Mouse (Mus musculus): ENCODE results near the gene Tnrc6a. TPM values are rescaled to one million over a fixed set of nuclear protein-coding genes. Genes with fewer than 3 reads are reported as not detected.

Tnrc6a gene
- polyA plus RNA-seq, 1 experiment from 2014 or later: 44.3 TPM

GRCm38 (mm10) chr7:123194696-123195095 lies 71.0 kb downstream of the Tnrc6a start:
- H3K4me2 ChIP-seq (ENCODE audit: low read depth, low read length): no peak overlapping the region
- H3K27ac ChIP-seq (replicated peaks; ENCODE audit: low read depth, low read length): no peak overlapping the region
- DNase-seq (ENCODE audit: low spot score): no peak
- no peak overlapping the region for H3K9ac ChIP-seq (replicated peaks; ENCODE audit: low read length)
- no peaks in the 10 kb centered on the region for H3K4me1 ChIP-seq (ENCODE audit: control insufficient read depth, insufficient read depth, low read length)
- peaks cover 16% of the 10 kb centered on the region for H3K36me3 ChIP-seq (replicated peaks; ENCODE audit: control insufficient read depth, insufficient read depth, low read depth, low read length)
- no peak for ATAC-seq (replicated peaks; ENCODE audit: insufficient number of reproducible peaks, low FRiP score, low TSS enrichment, low read depth)
- no peaks in the 10 kb centered on the region for H3K9me3 ChIP-seq (replicated peaks; ENCODE audit: control insufficient read depth, low read length)
- no peak overlapping the region for H3K4me3 ChIP-seq (ENCODE audit: low read depth, low read length)
- H3K27me3 ChIP-seq (ENCODE audit: control insufficient read depth, insufficient read depth, low read length): no peaks in the 10 kb centered on the region
- WGBS: 91% methylated on average over 8 of the region's 8 CpGs

GRCm38 (mm10) chr7:123196432-123196831 lies 72.7 kb downstream of the Tnrc6a start:
- Histone ChIP-seq H3K27me3 (ENCODE audit: control insufficient read depth, insufficient read depth, low read length) (no peaks in the 10 kb centered on the region), H3K4me2 (ENCODE audit: low read depth, low read length) (no peak overlapping the region), H3K9ac (replicated peaks; ENCODE audit: low read length) (no peak overlapping the region), H3K4me1 (ENCODE audit: control insufficient read depth, insufficient read depth, low read length) (no peaks in the 10 kb centered on the region), H3K27ac (replicated peaks; ENCODE audit: low read depth, low read length) (no peak overlapping the region), H3K9me3 (replicated peaks; ENCODE audit: control insufficient read depth, low read length) (no peaks in the 10 kb centered on the region), H3K4me3 (ENCODE audit: low read depth, low read length) (no peak overlapping the region), H3K36me3 (replicated peaks; ENCODE audit: control insufficient read depth, insufficient read depth, low read depth, low read length) (peaks cover 14% of the 10 kb centered on the region)
- ATAC-seq (replicated peaks; ENCODE audit: insufficient number of reproducible peaks, low FRiP score, low TSS enrichment, low read depth): no peak
- WGBS: 89% methylated on average over 5 of the region's 5 CpGs
- DNase-seq (ENCODE audit: low spot score): no peak

GRCm38 (mm10) chr7:123198695-123199094 lies 75.0 kb downstream of the Tnrc6a start:
- H3K4me2 ChIP-seq (ENCODE audit: low read depth, low read length): no peak overlapping the region
- H3K36me3 ChIP-seq (replicated peaks; ENCODE audit: control insufficient read depth, insufficient read depth, low read depth, low read length): peaks cover 4% of the 10 kb centered on the region; the same call in 1 of the 2 replicates
- ATAC-seq (replicated peaks; ENCODE audit: insufficient number of reproducible peaks, low FRiP score, low TSS enrichment, low read depth) (no peak), DNase-seq (ENCODE audit: low spot score) (no peak)
- H3K4me1 ChIP-seq (ENCODE audit: control insufficient read depth, insufficient read depth, low read length): no peaks in the 10 kb centered on the region
- H3K4me3 ChIP-seq (ENCODE audit: low read depth, low read length): no peak overlapping the region
- H3K27ac ChIP-seq (replicated peaks; ENCODE audit: low read depth, low read length): no peak overlapping the region
- 75% methylated on average over 10 of the region's 10 CpGs for whole genome bisulfite sequencing
- H3K9ac ChIP-seq (replicated peaks; ENCODE audit: low read length): no peak overlapping the region
- H3K9me3 ChIP-seq (replicated peaks; ENCODE audit: control insufficient read depth, low read length): no peaks in the 10 kb centered on the region
- no peaks in the 10 kb centered on the region for H3K27me3 ChIP-seq (ENCODE audit: control insufficient read depth, insufficient read depth, low read length)

- Histone ChIP-seq H3K27me3 (ENCODE audit: control insufficient read depth, insufficient read depth, low read length) (no peaks in the 10 kb centered on the region), H3K9ac (replicated peaks; ENCODE audit: low read length) (no peak overlapping the region), H3K36me3 (replicated peaks; ENCODE audit: control insufficient read depth, insufficient read depth, low read depth, low read length) (peaks cover 4% of the 10 kb centered on the region; the same call in 1 of the 2 replicates), H3K4me1 (ENCODE audit: control insufficient read depth, insufficient read depth, low read length) (no peaks in the 10 kb centered on the region), H3K4me3 (ENCODE audit: low read depth, low read length) (no peak overlapping the region), H3K27ac (replicated peaks; ENCODE audit: low read depth, low read length) (no peak overlapping the region), H3K9me3 (replicated peaks; ENCODE audit: control insufficient read depth, low read length) (no peaks in the 10 kb centered on the region), H3K4me2 (ENCODE audit: low read depth, low read length) (no peak overlapping the region)
- 85% methylated on average over 3 of the region's 3 CpGs for WGBS
- ATAC-seq (replicated peaks; ENCODE audit: insufficient number of reproducible peaks, low FRiP score, low TSS enrichment, low read depth) (no peak), DNase-seq (ENCODE audit: low spot score) (no peak)
These were observed 75.5 kb downstream of the Tnrc6a start for GRCm38 (mm10) chr7:123199151-123199550.

GRCm38 (mm10) chr7:123199656-123200206 lies 76.0 kb downstream of the Tnrc6a start:
- Histone ChIP-seq H3K4me3 (ENCODE audit: low read depth, low read length) (no peak overlapping the region), H3K27me3 (ENCODE audit: control insufficient read depth, insufficient read depth, low read length) (no peaks in the 10 kb centered on the region), H3K4me1 (ENCODE audit: control insufficient read depth, insufficient read depth, low read length) (no peaks in the 10 kb centered on the region), H3K4me2 (ENCODE audit: low read depth, low read length) (no peak overlapping the region), H3K9ac (replicated peaks; ENCODE audit: low read length) (no peak overlapping the region), H3K27ac (replicated peaks; ENCODE audit: low read depth, low read length) (no peak overlapping the region), H3K36me3 (replicated peaks; ENCODE audit: control insufficient read depth, insufficient read depth, low read depth, low read length) (peaks cover 4% of the 10 kb centered on the region; the same call in 1 of the 2 replicates), H3K9me3 (replicated peaks; ENCODE audit: control insufficient read depth, low read length) (no peaks in the 10 kb centered on the region)
- ATAC-seq (replicated peaks; ENCODE audit: insufficient number of reproducible peaks, low FRiP score, low TSS enrichment, low read depth) (no peak), DNase-seq (ENCODE audit: low spot score) (no peak)
- 93% methylated on average over 15 of the region's 15 CpGs for WGBS

- 86% methylated on average over 9 of the region's 9 CpGs for WGBS
- Histone ChIP-seq H3K9me3 (replicated peaks; ENCODE audit: control insufficient read depth, low read length) (no peaks in the 10 kb centered on the region), H3K4me3 (ENCODE audit: low read depth, low read length) (no peak overlapping the region), H3K9ac (replicated peaks; ENCODE audit: low read length) (no peak overlapping the region), H3K27ac (replicated peaks; ENCODE audit: low read depth, low read length) (no peak overlapping the region), H3K36me3 (replicated peaks; ENCODE audit: control insufficient read depth, insufficient read depth, low read depth, low read length) (no peaks in the 10 kb centered on the region), H3K4me2 (ENCODE audit: low read depth, low read length) (no peak overlapping the region), H3K27me3 (ENCODE audit: control insufficient read depth, insufficient read depth, low read length) (no peaks in the 10 kb centered on the region), H3K4me1 (ENCODE audit: control insufficient read depth, insufficient read depth, low read length) (no peaks in the 10 kb centered on the region)
- DNase-seq (ENCODE audit: low spot score) (no peak), ATAC-seq (replicated peaks; ENCODE audit: insufficient number of reproducible peaks, low FRiP score, low TSS enrichment, low read depth) (no peak)
These were observed 77.0 kb downstream of the Tnrc6a start for GRCm38 (mm10) chr7:123200722-123201121.

GRCm38 (mm10) chr7:123205261-123205660 lies 81.6 kb downstream of the Tnrc6a start:
- Histone ChIP-seq H3K4me3 (ENCODE audit: low read depth, low read length) (no peak overlapping the region), H3K36me3 (replicated peaks; ENCODE audit: control insufficient read depth, insufficient read depth, low read depth, low read length) (no peaks in the 10 kb centered on the region), H3K4me2 (ENCODE audit: low read depth, low read length) (no peak overlapping the region), H3K27ac (replicated peaks; ENCODE audit: low read depth, low read length) (no peak overlapping the region), H3K27me3 (ENCODE audit: control insufficient read depth, insufficient read depth, low read length) (no peaks in the 10 kb centered on the region), H3K9me3 (replicated peaks; ENCODE audit: control insufficient read depth, low read length) (no peaks in the 10 kb centered on the region), H3K9ac (replicated peaks; ENCODE audit: low read length) (no peak overlapping the region), H3K4me1 (ENCODE audit: control insufficient read depth, insufficient read depth, low read length) (no peaks in the 10 kb centered on the region)
- ATAC-seq (replicated peaks; ENCODE audit: insufficient number of reproducible peaks, low FRiP score, low TSS enrichment, low read depth) (no peak), DNase-seq (ENCODE audit: low spot score) (peak; percentile 68)
- WGBS: 32% methylated on average over 14 of the region's 14 CpGs

GRCm38 (mm10) chr7:123207561-123207960 lies 83.9 kb downstream of the Tnrc6a start:
- Histone ChIP-seq H3K9ac (replicated peaks; ENCODE audit: low read length) (no peak overlapping the region), H3K4me1 (ENCODE audit: control insufficient read depth, insufficient read depth, low read length) (no peaks in the 10 kb centered on the region), H3K27ac (replicated peaks; ENCODE audit: low read depth, low read length) (no peak overlapping the region), H3K9me3 (replicated peaks; ENCODE audit: control insufficient read depth, low read length) (no peaks in the 10 kb centered on the region), H3K36me3 (replicated peaks; ENCODE audit: control insufficient read depth, insufficient read depth, low read depth, low read length) (no peaks in the 10 kb centered on the region), H3K4me2 (ENCODE audit: low read depth, low read length) (no peak overlapping the region), H3K27me3 (ENCODE audit: control insufficient read depth, insufficient read depth, low read length) (no peaks in the 10 kb centered on the region), H3K4me3 (ENCODE audit: low read depth, low read length) (no peak overlapping the region)
- WGBS: 76% methylated on average over 6 of the region's 6 CpGs
- DNase-seq (ENCODE audit: low spot score) (no peak), ATAC-seq (replicated peaks; ENCODE audit: insufficient number of reproducible peaks, low FRiP score, low TSS enrichment, low read depth) (no peak)

Measured in embryonic facial prominence, embryonic 11.5 days (tissue).